Mouse (Mus musculus): ENCODE measurements around the gene Ptch2.

GRCm38 (mm10) chr4:117161183-117161582 lies 65.3 kb downstream of the Ptch2 start:
- no peak for TF ChIP-seq POLR2A (IDR thresholded peaks at IDR 0.05; ENCODE audit: extremely low read depth, insufficient read depth, low read length)
- no peak for TF ChIP-seq CTCF (IDR thresholded peaks at IDR 0.05; ENCODE audit: low read depth, low read length)

Data from liver, adult 2 months (tissue).